Mouse (Mus musculus) CH12.LX (cell line): ENCODE measurements around the gene Ptgis.

Experiments
- CTCF ChIP-seq, 2 experiments: IDR thresholded peaks in 1 of 2; conservative IDR thresholded peaks in 1 of 2; 2 replicates each; pipeline ENCODE4 v1.5.1; 2011 to 2012; ENCODE audit warnings: low read depth in 2 of 2, low read length in 2 of 2, improper control_type of control experiment in 1 of 2, inconsistent platforms in 1 of 2, mild to moderate bottlenecking in 1 of 2, moderate library complexity in 1 of 2
- E2F4 ChIP-seq: IDR thresholded peaks from 2 replicates; pipeline ENCODE4 v1.6.1; 2011; ENCODE audit warnings: low read depth, low read length, improper control_type of control experiment; ENCODE audit not compliant: insufficient replicate concordance
- ETS1 ChIP-seq: conservative IDR thresholded peaks from 2 replicates; pipeline ENCODE4 v1.6.1; 2012; ENCODE audit warnings: low read depth, mild to moderate bottlenecking, inconsistent platforms, low read length, improper control_type of control experiment, moderate library complexity
- POLR2A ChIP-seq: IDR thresholded peaks from 2 replicates; pipeline ENCODE4 v1.6.1; 2011; ENCODE audit warnings: low read depth, mild to moderate bottlenecking, improper control_type of control experiment, low read length
- SIN3A ChIP-seq: IDR thresholded peaks from 2 replicates; pipeline ENCODE4 v1.6.1; 2012; ENCODE audit warnings: low read length, improper control_type of control experiment, inconsistent platforms

DNA sequence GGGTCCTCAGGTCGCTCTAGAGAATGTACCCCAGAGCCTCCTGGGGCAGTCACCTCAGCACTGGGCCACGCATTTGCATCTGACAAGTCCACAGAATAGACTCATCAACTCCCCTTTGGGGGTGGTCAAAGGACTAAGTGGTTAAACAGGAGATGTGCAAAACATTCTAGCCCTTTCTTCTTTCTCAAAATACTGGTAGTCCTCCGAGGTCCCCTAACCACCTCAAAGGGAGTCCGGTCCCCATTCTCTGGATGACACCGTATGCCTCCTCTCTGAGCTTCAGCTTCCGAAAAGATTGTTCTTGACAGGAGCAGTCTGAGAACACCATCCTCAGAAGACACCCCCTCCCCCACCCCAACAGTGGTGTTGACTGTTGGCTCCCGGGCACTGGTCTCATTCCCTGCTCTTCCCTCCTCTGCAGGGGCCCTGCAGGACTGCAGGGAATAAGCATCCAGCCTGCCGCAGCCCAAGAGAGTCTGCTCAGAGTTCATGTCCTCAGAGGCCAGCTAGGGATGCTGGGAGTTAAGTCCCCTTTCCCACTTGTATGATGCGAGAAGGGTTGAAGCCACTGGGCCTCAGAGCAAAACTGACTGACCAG lies 84.2 kb downstream of the Ptgis start:
- TF ChIP-seq CTCF (conservative IDR thresholded peaks at IDR 0.05 in 1 of 2, IDR thresholded peaks at IDR 0.05 in 1 of 2; ENCODE audit: low read depth in 2 of 2, low read length in 2 of 2) (no peak), POLR2A (no peak), SIN3A (no peak), E2F4 (no peak), ETS1 (no peak)
